Mouse (Mus musculus) erythroid progenitor cell, adult 5-6 weeks (primary cell): ENCODE data around the gene Gpr152. TPM values are rescaled to one million over a fixed set of nuclear protein-coding genes. Genes with fewer than 3 reads are reported as not detected.
A peak's percentile ranks its signal among the peaks of the same experiment; 100 is the strongest.
"Not testable (repeated sequence)": the region's sequence is repeated elsewhere in the genome, so short reads cannot be mapped to it uniquely, and the experiment has no call there.

ENCODE experiments used
- ATAC-seq: replicated peaks from 2 replicates; pipeline ENCODE4 v1.8.0; 2016; ENCODE audit warnings: moderate number of reproducible peaks, mild to moderate bottlenecking, moderate TSS enrichment, inconsistent platforms; ENCODE audit not compliant: poor library complexity, low FRiP score, severe bottlenecking
- total RNA-seq, 2 experiments: library from RNA; stranded (forward) in 1 of 2; stranded (reverse) in 1 of 2; fragments of 150-400 nt in 1 of 2; fragments of 186-747, 209-891 nt in 1 of 2; gene quantifications; 2 replicates each; pipeline versions ENCODE4 v1.2.3 to v1.2.4; 2015 to 2017; ENCODE audit warnings: low replicate concordance in 2 of 2

Gpr152 gene
- total RNA-seq, 2 experiments from 2014 or later, result not detected

GRCm38 (mm10) chr19:4106654-4107053 lies 32.9 kb upstream of the Gpr152 start:
- no peak for ATAC-seq

DNA sequence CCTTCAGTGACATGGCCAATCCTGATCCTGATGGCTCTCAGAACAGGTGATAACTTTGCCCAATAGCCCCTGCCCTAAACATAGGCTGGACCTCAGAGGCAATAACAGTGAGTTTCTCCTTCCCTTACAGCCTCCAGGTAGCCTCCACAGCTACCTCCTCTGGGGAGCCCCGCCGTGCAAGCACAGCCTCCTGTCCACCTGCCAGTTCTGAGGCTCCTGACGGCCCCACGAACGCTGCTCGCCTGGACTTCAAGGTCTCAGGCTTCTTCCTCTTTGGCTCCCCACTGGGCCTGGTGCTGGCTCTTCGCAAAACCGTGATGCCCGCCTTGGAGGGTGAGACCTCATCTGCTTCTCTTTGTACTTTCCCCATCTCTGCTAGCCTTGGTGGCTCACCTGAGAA lies 31.1 kb upstream of the Gpr152 start:
- no peak for ATAC-seq

DNA sequence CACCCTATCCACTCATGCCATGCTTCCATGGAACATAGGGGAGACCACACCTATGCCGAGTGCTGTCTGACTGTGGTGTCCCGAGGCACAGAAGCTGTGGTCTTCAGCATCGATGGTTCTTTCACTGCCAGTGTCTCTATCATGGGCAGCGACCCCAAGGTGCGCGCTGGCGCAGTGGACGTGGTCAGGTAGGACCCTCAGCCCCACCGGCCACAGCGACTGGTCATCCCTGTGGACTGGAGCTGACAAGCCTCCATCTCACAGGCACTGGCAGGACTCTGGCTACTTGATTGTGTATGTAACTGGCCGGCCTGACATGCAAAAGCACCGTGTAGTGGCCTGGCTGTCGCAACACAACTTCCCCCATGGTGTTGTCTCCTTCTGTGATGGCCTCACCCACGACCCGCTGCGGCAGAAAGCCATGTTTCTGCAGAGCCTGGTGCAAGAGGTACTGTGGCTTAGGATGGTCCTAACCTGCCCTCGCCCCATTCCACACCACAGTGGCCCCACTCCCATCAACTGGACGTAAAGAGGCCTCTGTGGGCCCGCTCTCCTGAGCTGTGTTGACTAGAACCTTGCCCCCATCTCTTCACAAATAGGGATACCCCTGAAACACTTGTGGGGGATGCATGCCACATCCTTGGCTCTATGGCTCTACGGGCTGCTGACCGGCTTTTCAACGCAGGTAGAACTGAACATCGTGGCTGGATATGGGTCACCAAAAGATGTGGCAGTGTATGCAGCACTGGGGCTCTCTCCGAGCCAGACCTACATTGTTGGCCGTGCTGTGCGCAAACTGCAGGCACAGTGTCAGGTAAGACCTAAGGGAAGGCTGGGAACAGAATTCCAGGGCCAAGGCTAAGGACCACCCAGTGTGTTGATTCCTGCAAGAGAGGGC lies 27.3 kb upstream of the Gpr152 start:
- ATAC-seq, result no peak

- ATAC-seq, result peak; percentile 88
These were observed 26.3 kb upstream of the Gpr152 start for GRCm38 (mm10) chr19:4113186-4113805.

GRCm38 (mm10) chr19:4113806-4114230 lies 25.8 kb upstream of the Gpr152 start:
- ATAC-seq, result peak; percentile 18

- ATAC-seq, result no peak
These were observed 25.0 kb upstream of the Gpr152 start for GRCm38 (mm10) chr19:4114551-4114950.

- ATAC-seq, result no peak
These were observed 24.4 kb upstream of the Gpr152 start for GRCm38 (mm10) chr19:4115144-4115543.

DNA sequence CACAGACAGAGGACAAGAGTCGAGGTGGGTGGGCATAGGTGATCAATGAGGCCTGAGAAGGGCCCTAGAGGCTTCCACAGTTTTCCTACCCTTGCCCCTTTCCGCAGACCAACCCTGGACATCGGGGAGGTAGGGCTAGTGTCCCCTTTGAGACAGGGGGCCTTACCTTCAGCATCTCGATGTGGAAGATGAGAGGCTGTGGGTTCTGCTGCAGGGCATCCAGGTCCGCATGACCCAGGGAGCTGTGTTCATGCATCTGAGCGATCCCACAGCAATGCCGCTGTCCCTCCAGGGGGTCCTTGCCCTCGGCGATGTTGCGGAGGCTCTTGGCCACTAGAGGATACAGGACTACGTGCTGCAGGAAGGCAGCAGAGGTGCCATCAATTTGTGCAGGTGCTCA lies 23.8 kb upstream of the Gpr152 start:
- no peak for ATAC-seq

DNA sequence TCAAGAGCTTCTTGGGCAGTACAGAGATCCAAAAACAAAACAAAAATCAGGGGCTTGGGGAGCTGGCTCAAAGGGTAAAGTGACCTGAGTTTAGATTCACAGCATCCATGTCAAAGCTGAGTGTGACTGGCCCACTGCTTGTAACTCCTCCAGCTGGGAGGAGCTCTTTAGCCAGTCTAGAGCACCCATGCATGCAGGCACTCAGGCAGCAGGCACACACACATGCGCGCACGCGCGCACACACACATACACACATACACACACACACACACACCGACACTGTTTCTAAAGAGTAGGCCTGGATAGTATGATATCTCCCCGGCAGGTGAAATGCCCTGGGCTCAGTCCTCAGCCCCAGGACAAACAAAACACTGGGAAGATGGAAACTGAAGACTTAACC lies 22.6 kb upstream of the Gpr152 start:
- no peak for ATAC-seq

DNA sequence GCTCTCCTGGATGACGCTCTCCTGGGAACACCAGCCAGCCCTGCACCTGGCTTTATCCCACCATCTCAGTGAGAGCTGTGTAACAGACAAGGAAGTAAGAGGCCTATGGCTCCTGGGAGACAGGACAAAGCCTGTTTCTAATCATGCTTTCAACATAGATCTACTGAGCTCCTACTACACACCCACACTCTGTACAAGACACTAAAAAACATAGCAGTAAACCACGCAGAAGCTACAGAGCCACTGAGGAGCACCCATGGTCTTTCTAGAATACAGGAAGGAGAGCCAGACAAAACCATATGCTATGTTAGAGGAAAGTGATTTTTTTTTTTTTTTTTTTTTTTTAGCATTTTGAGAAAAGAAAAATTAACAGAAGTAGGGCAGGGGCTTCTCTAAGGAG lies 21.2 kb upstream of the Gpr152 start:
- ATAC-seq, result no peak

GRCm38 (mm10) chr19:4119716-4120487 lies 19.7 kb upstream of the Gpr152 start:
- no peak for ATAC-seq

GRCm38 (mm10) chr19:4120496-4120895 lies 19.1 kb upstream of the Gpr152 start:
- ATAC-seq, result no peak

DNA sequence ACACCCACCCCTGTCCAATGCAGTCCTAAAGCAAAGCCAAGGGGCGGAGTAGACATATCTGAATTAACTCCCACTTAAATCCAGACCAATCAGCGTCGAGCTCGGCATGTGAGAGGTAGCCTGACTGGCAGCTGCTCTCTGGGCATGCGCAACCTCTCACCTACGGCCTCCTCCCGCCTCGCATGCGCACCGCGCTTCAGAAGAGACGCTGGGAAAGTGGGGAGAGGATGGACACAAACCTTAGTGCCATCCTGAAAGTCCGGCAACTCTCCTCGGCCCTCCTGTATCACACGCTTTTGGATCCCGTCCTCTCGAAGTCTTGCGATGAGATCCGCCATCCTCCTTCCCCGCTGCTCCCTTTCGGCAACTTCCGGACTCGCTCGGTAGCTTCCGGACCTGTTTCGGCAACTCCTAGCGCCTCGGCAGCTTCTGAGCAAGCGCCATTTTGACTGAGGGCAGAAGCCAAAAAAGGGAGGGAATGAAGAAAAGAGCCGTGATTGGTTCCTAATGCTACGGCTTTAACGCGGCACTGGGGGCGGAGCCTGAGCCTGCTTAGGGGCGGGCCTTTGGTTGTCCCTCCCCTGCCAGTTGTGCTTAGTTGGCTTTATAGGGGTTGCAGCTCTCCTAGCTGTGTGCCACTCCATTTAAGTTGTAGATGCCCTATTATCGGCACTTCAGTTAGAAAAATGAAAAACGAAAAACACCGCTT lies 18.3 kb upstream of the Gpr152 start:
- peak; percentile 78 for ATAC-seq

DNA sequence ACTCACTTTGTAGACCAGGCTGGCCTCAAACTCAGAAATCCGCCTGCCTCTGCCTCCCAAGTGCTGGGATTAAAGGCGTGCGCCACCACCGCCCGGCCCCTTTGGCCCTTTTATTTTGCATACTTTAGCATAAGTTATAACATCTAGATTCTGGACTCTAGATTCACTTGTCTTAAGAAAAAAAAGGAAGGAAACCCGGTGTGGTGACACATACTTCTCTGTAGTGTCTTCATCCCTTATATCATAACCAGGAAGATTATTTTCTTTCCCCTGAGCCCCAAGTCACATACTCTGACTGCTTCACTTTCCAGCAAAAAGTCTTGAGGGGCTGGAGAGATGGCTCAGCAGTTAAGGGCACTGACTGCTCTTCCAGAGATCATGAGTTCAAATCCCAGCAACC lies 17.7 kb upstream of the Gpr152 start:
- not testable (repeated sequence) for ATAC-seq

- no peak for ATAC-seq
These were observed 16.9 kb upstream of the Gpr152 start for GRCm38 (mm10) chr19:4122411-4123370.

DNA sequence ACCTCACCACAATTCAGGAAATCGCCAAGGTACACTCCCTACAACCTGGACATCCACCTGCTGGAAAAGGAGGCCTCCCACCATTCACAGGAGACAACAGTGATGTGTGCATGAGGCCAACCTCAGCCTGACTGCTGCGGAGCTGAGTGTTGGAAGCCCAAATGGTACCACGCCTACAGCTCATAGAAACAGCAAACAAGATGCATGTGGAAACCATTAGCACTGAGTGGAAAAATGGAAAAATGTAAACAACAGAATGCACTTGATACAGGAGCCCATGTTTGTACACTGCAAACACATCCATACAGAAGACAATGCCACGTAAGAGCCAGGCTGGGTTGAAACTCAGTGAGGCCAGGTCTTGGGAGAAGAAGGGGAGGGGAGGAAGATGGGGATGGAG lies 15.2 kb upstream of the Gpr152 start:
- no peak for ATAC-seq

DNA sequence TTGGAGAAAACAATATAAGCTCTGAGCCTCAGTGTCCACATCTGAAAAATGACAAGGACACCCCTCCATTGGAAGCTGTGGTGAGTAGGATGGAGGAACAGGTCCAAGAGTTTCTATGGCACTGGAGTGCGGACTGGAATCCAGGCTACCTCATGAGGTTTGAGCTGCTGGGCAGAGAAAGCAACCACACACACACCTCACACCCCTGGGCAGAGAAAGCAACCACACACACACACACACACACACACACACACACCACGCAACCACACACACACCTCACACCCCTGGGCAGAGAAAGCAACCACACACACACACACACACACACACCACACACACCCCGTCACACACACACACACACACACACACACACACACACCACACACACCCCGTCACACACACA lies 14.3 kb upstream of the Gpr152 start:
- not testable (repeated sequence) for ATAC-seq

GRCm38 (mm10) chr19:4125741-4126696 lies 13.6 kb upstream of the Gpr152 start, which contains the start of gene Aip:
TSS of gene Aip (minus strand) at chr19:4125858.
- peak; percentile 75 for ATAC-seq
